Mouse (Mus musculus) neural tube, embryonic 11.5 days (tissue): ENCODE measurements at regions not wholly inside any gene's neighbourhood (a gene's known extent, or its start where the extent isn't known, plus 50 kb on each side); places are given as distances from the start of the nearest gene placed in this dataset.
A peak's percentile ranks its signal among the peaks of the same experiment; 100 is the strongest.

ENCODE experiments used
- ATAC-seq: fragments of 200-750 bp; cut with Nextera tagmentation; 2 replicates; pipeline ENCODE4 v1.8.0; 2017; ENCODE audit warnings: moderate number of reproducible peaks, mild to moderate bottlenecking, moderate TSS enrichment, moderate library complexity; ENCODE audit not compliant: insufficient read depth, low FRiP score, low TSS enrichment
- DNase-seq: peaks from one replicate; pipeline ENCODE4 v3.0.0-alpha.2; 2015; ENCODE audit warnings: low spot score
- H3K27ac ChIP-seq: fragments of 300-500 bp; sonication (generic); 2 replicates; pipeline ENCODE4 v1.5.1; 2014; ENCODE audit warnings: low read depth, mild to moderate bottlenecking, low read length
- H3K27me3 ChIP-seq: fragments of 300-500 bp; sonication (generic); 2 replicates; pipeline ENCODE4 v1.6.1; 2014; ENCODE audit warnings: mild to moderate bottlenecking, low read length, mixed read lengths; ENCODE audit not compliant: control insufficient read depth, insufficient read depth
- H3K36me3 ChIP-seq: fragments of 300-500 bp; sonication (generic); 2 replicates; pipeline ENCODE4 v1.6.1; 2014; ENCODE audit warnings: mild to moderate bottlenecking, low read length, moderate library complexity, mixed read lengths; ENCODE audit not compliant: control insufficient read depth, insufficient read depth
- H3K4me1 ChIP-seq: fragments of 300-500 bp; sonication (generic); 2 replicates; pipeline ENCODE4 v1.6.1; 2014; ENCODE audit warnings: low read length, mixed read lengths; ENCODE audit not compliant: control insufficient read depth, insufficient read depth
- H3K4me2 ChIP-seq: fragments of 300-500 bp; sonication (generic); 2 replicates; pipeline ENCODE4 v1.6.1; 2014; ENCODE audit warnings: low read depth, mild to moderate bottlenecking, moderate library complexity
- H3K4me3 ChIP-seq: fragments of 300-500 bp; sonication (generic); 2 replicates; pipeline ENCODE4 v1.5.1; 2014; ENCODE audit warnings: low read depth, low read length
- H3K9ac ChIP-seq: fragments of 300-500 bp; sonication (generic); 2 replicates; pipeline ENCODE4 v1.6.1; 2014; ENCODE audit warnings: mild to moderate bottlenecking, low read length
- H3K9me3 ChIP-seq: fragments of 300-500 bp; sonication (generic); 2 replicates; pipeline ENCODE4 v1.6.1; 2016; ENCODE audit warnings: low read length; ENCODE audit not compliant: control insufficient read depth
- WGBS: fragments of 180-500 bp; shearing (Covaris S2); extraction: QIAGEN DNeasy Blood & Tissue Kit; methylation state at CpG from one replicate; pipeline ENCODE4 v1.1.7; 2014; 5-methylcytosine and 5-hydroxymethylcytosine counted together

- WGBS, result 70% methylated on average over 3 of the region's 3 CpGs
- no peak overlapping the region for H3K27ac ChIP-seq
- H3K36me3 ChIP-seq, result no peaks in the 10 kb centered on the region
- no peak overlapping the region for H3K4me2 ChIP-seq
- H3K9me3 ChIP-seq, result no peaks in the 10 kb centered on the region
- no peaks in the 10 kb centered on the region for H3K27me3 ChIP-seq
- H3K4me3 ChIP-seq, result no peak overlapping the region
- DNase-seq (no peak), ATAC-seq (no peak)
- H3K4me1 ChIP-seq, result no peaks in the 10 kb centered on the region
- H3K9ac ChIP-seq, result no peak overlapping the region
Measured at GRCm38 (mm10) chr6:82844432-82844831, 70.2 kb upstream of the Hk2 start.

GRCm38 (mm10) chr6:82843881-82844280, 69.6 kb upstream of the Hk2 start:
- WGBS, result 89% methylated on average over 4 of the region's 4 CpGs
- ATAC-seq, result no peak

GRCm38 (mm10) chr6:82837246-82837645, 63.0 kb upstream of the Hk2 start:
- Histone ChIP-seq H3K4me3 (no peak overlapping the region), H3K9ac (no peak overlapping the region), H3K9me3 (no peaks in the 10 kb centered on the region), H3K27me3 (no peaks in the 10 kb centered on the region), H3K4me1 (no peaks in the 10 kb centered on the region), H3K4me2 (no peak overlapping the region), H3K27ac (no peak overlapping the region), H3K36me3 (no peaks in the 10 kb centered on the region)
- DNase-seq (no peak), ATAC-seq (no peak)
- 81% methylated on average over 9 of the region's 9 CpGs for WGBS

More at GRCm38 (mm10) chr6:82843881-82844280, 69.6 kb upstream of the Hk2 start:
- H3K27ac ChIP-seq, result no peak overlapping the region
- no peaks in the 10 kb centered on the region for H3K4me1 ChIP-seq
- H3K9me3 ChIP-seq, result no peaks in the 10 kb centered on the region
- H3K36me3 ChIP-seq, result no peaks in the 10 kb centered on the region
- H3K4me3 ChIP-seq, result no peak overlapping the region
- H3K9ac ChIP-seq, result no peak overlapping the region
- H3K27me3 ChIP-seq, result no peaks in the 10 kb centered on the region
- no peak overlapping the region for H3K4me2 ChIP-seq
- no peak for DNase-seq

GRCm38 (mm10) chr6:82835222-82836064, 61.2 kb upstream of the Hk2 start:
- H3K4me1 ChIP-seq, result no peaks in the 10 kb centered on the region
- no peak for ATAC-seq
- no peaks in the 10 kb centered on the region for H3K9me3 ChIP-seq
- 67% methylated on average over 11 of the region's 11 CpGs for WGBS
- H3K27me3 ChIP-seq, result no peaks in the 10 kb centered on the region
- DNase-seq, result peak; percentile 26
- H3K27ac ChIP-seq, result no peak overlapping the region
- no peaks in the 10 kb centered on the region for H3K36me3 ChIP-seq
- H3K9ac ChIP-seq, result no peak overlapping the region
- no peak overlapping the region for H3K4me2 ChIP-seq
- H3K4me3 ChIP-seq, result no peak overlapping the region

GRCm38 (mm10) chr6:82833867-82834266, 59.6 kb upstream of the Hk2 start:
- H3K4me1 ChIP-seq, result no peaks in the 10 kb centered on the region
- H3K27me3 ChIP-seq, result no peaks in the 10 kb centered on the region
- no peak for DNase-seq
- no peak overlapping the region for H3K4me3 ChIP-seq
- ATAC-seq, result no peak
- no peaks in the 10 kb centered on the region for H3K9me3 ChIP-seq
- no peak overlapping the region for H3K27ac ChIP-seq
- H3K36me3 ChIP-seq, result no peaks in the 10 kb centered on the region
- no peak overlapping the region for H3K4me2 ChIP-seq
- WGBS, result 90% methylated on average over 6 of the region's 6 CpGs
- H3K9ac ChIP-seq, result no peak overlapping the region

- Histone ChIP-seq H3K36me3 (no peaks in the 10 kb centered on the region), H3K4me1 (no peaks in the 10 kb centered on the region), H3K4me3 (no peak overlapping the region), H3K27ac (no peak overlapping the region), H3K27me3 (no peaks in the 10 kb centered on the region), H3K4me2 (no peak overlapping the region), H3K9ac (no peak overlapping the region), H3K9me3 (no peaks in the 10 kb centered on the region)
- no peak for DNase-seq
- 63% methylated on average over 1 of the region's 1 CpGs for WGBS
- no peak for ATAC-seq
Measured at GRCm38 (mm10) chr6:82831211-82831610, 57.0 kb upstream of the Hk2 start.

- H3K4me3 ChIP-seq, result no peak overlapping the region
- no peak for ATAC-seq
- DNase-seq, result no peak
- H3K9ac ChIP-seq, result no peak overlapping the region
- H3K27ac ChIP-seq, result no peak overlapping the region
- H3K36me3 ChIP-seq, result no peaks in the 10 kb centered on the region
- no peaks in the 10 kb centered on the region for H3K27me3 ChIP-seq
- H3K4me2 ChIP-seq, result no peak overlapping the region
- WGBS, result 90% methylated on average over 3 of the region's 3 CpGs
- H3K9me3 ChIP-seq, result no peaks in the 10 kb centered on the region
- no peaks in the 10 kb centered on the region for H3K4me1 ChIP-seq
Measured at GRCm38 (mm10) chr6:82824684-82825083, 50.4 kb upstream of the Hk2 start.

GRCm38 (mm10) chr6:82824240-82824639, 50.0 kb upstream of the Hk2 start:
- no peak overlapping the region for H3K4me3 ChIP-seq
- WGBS, result 72% methylated on average over 8 of the region's 8 CpGs
- H3K27me3 ChIP-seq, result no peaks in the 10 kb centered on the region
- no peak overlapping the region for H3K4me2 ChIP-seq
- no peaks in the 10 kb centered on the region for H3K4me1 ChIP-seq
- ATAC-seq (no peak), DNase-seq (no peak)
- H3K9ac ChIP-seq, result no peak overlapping the region
- H3K9me3 ChIP-seq, result no peaks in the 10 kb centered on the region
- no peak overlapping the region for H3K27ac ChIP-seq
- no peaks in the 10 kb centered on the region for H3K36me3 ChIP-seq
